ENCODE assay signal across 8 mouse cellular contexts in the genomic region with DNA sequence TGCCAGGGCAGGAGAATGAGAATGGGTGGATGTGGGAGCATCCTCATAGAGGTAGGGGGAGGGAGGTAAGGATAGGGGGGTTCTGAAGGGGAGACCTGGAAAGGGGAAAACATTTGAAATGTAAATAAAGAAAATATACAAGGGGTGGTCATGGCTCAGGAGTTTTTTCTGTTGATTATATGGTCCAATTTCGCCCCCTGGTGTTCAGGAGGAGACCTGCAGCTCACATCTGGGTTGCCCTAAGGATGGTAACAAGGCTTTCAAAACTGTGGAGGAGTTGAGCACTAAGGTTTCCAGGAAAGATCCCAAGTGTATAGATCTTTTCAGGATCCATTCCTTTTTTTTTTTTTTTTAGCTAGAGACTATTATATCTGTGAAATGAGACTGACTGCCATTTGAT. TPM values are rescaled to one million over a fixed set of nuclear protein-coding genes. Genes with fewer than 3 reads are reported as not detected.
DNase-seq lines count a peak whose midpoint lies in the region; ATAC-seq lines count a peak whose summit lies in the region.

No protein-coding gene starts in this region.

- no peak overlapping the region for H3K4me2 ChIP-seq in forebrain, embryonic 11.5 days (ENCODE audit: low read depth, low read length, severe bottlenecking)
- H3K4me2 ChIP-seq in neural tube, embryonic 15.5 days, result no peak overlapping the region
- H3K4me2 ChIP-seq in kidney, embryonic 16.5 days (replicated peaks; ENCODE audit: low read depth, low read length), result no peak overlapping the region

- no peaks in the 10 kb centered on the region for H3K27me3 ChIP-seq in forebrain, embryonic 11.5 days (ENCODE audit: control insufficient read depth, insufficient read depth, low read length)
- no peaks in the 10 kb centered on the region for H3K27me3 ChIP-seq in forebrain, embryonic 10.5 days (ENCODE audit: poor library complexity, severe bottlenecking)
- no peaks in the 10 kb centered on the region for H3K27me3 ChIP-seq in neural tube, embryonic 15.5 days (replicated peaks)
- no peaks in the 10 kb centered on the region for H3K27me3 ChIP-seq in kidney, embryonic 16.5 days (ENCODE audit: insufficient read depth, low read length)

- H3K9me3 ChIP-seq in forebrain, embryonic 11.5 days (ENCODE audit: control insufficient read depth, low read length), result no peaks in the 10 kb centered on the region
- no peaks in the 10 kb centered on the region for H3K9me3 ChIP-seq in forebrain, embryonic 10.5 days
- no peaks in the 10 kb centered on the region for H3K9me3 ChIP-seq in neural tube, embryonic 15.5 days (replicated peaks)
- no peaks in the 10 kb centered on the region for H3K9me3 ChIP-seq in kidney, embryonic 16.5 days (ENCODE audit: low read length)

- peak; percentile 61 for DNase-seq in forebrain, embryonic 11.5 days (ENCODE audit: low spot score)
- no peak for DNase-seq in forebrain, embryonic 10.5 days (ENCODE audit: extremely low spot score, low spot score)
- peak; percentile 48 for DNase-seq in neural tube, embryonic 10.5 days (ENCODE audit: extremely low spot score, low spot score)
- peak; percentile 19 to 20 for DNase-seq in cerebellum, postnatal 25 days
- DNase-seq in lung, postnatal 4 days, result peak; percentile 28 to 64
- peak; percentile 42 for DNase-seq in thymus, postnatal 25 days

- ATAC-seq in forebrain, embryonic 11.5 days (replicated peaks; ENCODE audit: low FRiP score), result no peak
- ATAC-seq in neural tube, embryonic 15.5 days (ENCODE audit: low FRiP score), result no peak
- peak; percentile 46; the same call in 1 of the 2 replicates for ATAC-seq in kidney, embryonic 16.5 days (ENCODE audit: low FRiP score, low TSS enrichment)

- no peak overlapping the region for H3K9ac ChIP-seq in forebrain, embryonic 11.5 days (ENCODE audit: low read length)
- no peak overlapping the region for H3K9ac ChIP-seq in neural tube, embryonic 15.5 days (replicated peaks)
- no peak overlapping the region for H3K9ac ChIP-seq in kidney, embryonic 16.5 days (replicated peaks; ENCODE audit: low read length)

- H3K4me1 ChIP-seq in forebrain, embryonic 11.5 days (replicated peaks; ENCODE audit: control insufficient read depth, insufficient read depth, low read length), result no peaks in the 10 kb centered on the region
- peaks cover 5% of the 10 kb centered on the region for H3K4me1 ChIP-seq in forebrain, embryonic 10.5 days
- no peaks in the 10 kb centered on the region for H3K4me1 ChIP-seq in neural tube, embryonic 15.5 days
- peaks cover 8% of the 10 kb centered on the region; the same call in 1 of the 2 replicates for H3K4me1 ChIP-seq in kidney, embryonic 16.5 days (ENCODE audit: insufficient read depth, low read length)

- H3K4me3 ChIP-seq in forebrain, embryonic 11.5 days (ENCODE audit: low read depth, low read length), result no peak overlapping the region
- no peak overlapping the region for H3K4me3 ChIP-seq in forebrain, embryonic 10.5 days
- no peak overlapping the region for H3K4me3 ChIP-seq in neural tube, embryonic 15.5 days (replicated peaks)
- H3K4me3 ChIP-seq in kidney, embryonic 16.5 days (ENCODE audit: low read length), result no peak overlapping the region

- 3% methylated on average over 1 of the region's 1 CpGs for WGBS in forebrain, embryonic 11.5 days
- 0% methylated on average over 1 of the region's 1 CpGs for WGBS in forebrain, embryonic 10.5 days
- 0% methylated on average over 1 of the region's 1 CpGs for WGBS in neural tube, embryonic 15.5 days
- WGBS in kidney, embryonic 16.5 days, result 0% methylated on average over 1 of the region's 1 CpGs

- no peaks in the 10 kb centered on the region for H3K36me3 ChIP-seq in forebrain, embryonic 11.5 days (ENCODE audit: control insufficient read depth, insufficient read depth, low read length)
- H3K36me3 ChIP-seq in forebrain, embryonic 10.5 days (replicated peaks), result no peaks in the 10 kb centered on the region
- H3K36me3 ChIP-seq in neural tube, embryonic 15.5 days, result no peaks in the 10 kb centered on the region
- H3K36me3 ChIP-seq in kidney, embryonic 16.5 days (ENCODE audit: insufficient read depth, low read length), result no peaks in the 10 kb centered on the region

- no peak overlapping the region for H3K27ac ChIP-seq in forebrain, embryonic 11.5 days (ENCODE audit: low read depth, low read length)
- no peak overlapping the region for H3K27ac ChIP-seq in forebrain, embryonic 10.5 days
- no peak overlapping the region for H3K27ac ChIP-seq in neural tube, embryonic 15.5 days (replicated peaks)
- H3K27ac ChIP-seq in kidney, embryonic 16.5 days (ENCODE audit: low read length), result no peak overlapping the region

RNA-seq across cellular contexts. Expression of a gene that starts 2.0 kb away (rescaled TPM):
- polyA plus RNA-seq in forebrain, embryonic 11.5 days (2014; fragmentation: Nextera tagmentation; extraction: Ambion mirVana), result 0.51 and 0.81 TPM in 2 replicates
- 0.81 and 0.91 TPM in 2 replicates for polyA plus RNA-seq in forebrain, embryonic 10.5 days (2016; fragmentation: Nextera tagmentation; extraction: Ambion mirVana)
- polyA plus RNA-seq in neural tube, embryonic 15.5 days (2015; fragmentation: Nextera tagmentation; extraction: Ambion mirVana), result 1.1 and 3.4 TPM in 2 replicates
- 4.4 and 4.6 TPM in 2 replicates for polyA plus RNA-seq in kidney, embryonic 16.5 days (2015; fragmentation: Nextera tagmentation; extraction: Ambion mirVana)
